Mouse (Mus musculus) spleen, adult 2 months (tissue): ENCODE measurements around the gene Lhcgr. TPM values are rescaled to one million over a fixed set of nuclear protein-coding genes. Genes with fewer than 3 reads are reported as not detected.

Experiments used
- DNase-seq, 2 experiments: peaks; one replicate each; pipeline versions ENCODE4 v3.0.0 to v3.0.0-alpha.2; 2012 to 2021; ENCODE audit warnings: low spot score in 2 of 2, low read depth in 1 of 2
- H3K27ac ChIP-seq: fragments of 200-500 bp; 2 replicates; pipeline ENCODE4 v1.5.1; 2012; ENCODE audit warnings: low read length, inconsistent platforms; ENCODE audit not compliant: insufficient read depth
- H3K27me3 ChIP-seq: fragments of 200-500 bp; 2 replicates; pipeline ENCODE4 v1.6.1; 2012; ENCODE audit warnings: mild to moderate bottlenecking, moderate library complexity, low read length, inconsistent platforms; ENCODE audit not compliant: control insufficient read depth, insufficient read depth
- H3K36me3 ChIP-seq: fragments of 200-500 bp; 2 replicates; pipeline ENCODE4 v1.6.1; 2012; ENCODE audit warnings: mild to moderate bottlenecking, low read length, inconsistent platforms; ENCODE audit not compliant: control insufficient read depth, insufficient read depth
- H3K4me1 ChIP-seq: fragments of 200-500 bp; 2 replicates; pipeline ENCODE4 v1.6.1; 2011; ENCODE audit warnings: inconsistent platforms; ENCODE audit not compliant: control insufficient read depth, insufficient read depth, insufficient read length
- H3K4me3 ChIP-seq: fragments of 200-500 bp; 2 replicates; pipeline ENCODE4 v1.5.1; 2011; ENCODE audit warnings: mild to moderate bottlenecking, inconsistent platforms; ENCODE audit not compliant: insufficient read depth, insufficient read length; ENCODE audit errors: extremely low read depth
- CTCF ChIP-seq: fragments of 200-500 bp; IDR thresholded peaks from 2 replicates; pipeline ENCODE4 v1.5.1; 2011; ENCODE audit warnings: mild to moderate bottlenecking, inconsistent platforms; ENCODE audit not compliant: insufficient read depth, insufficient read length, insufficient replicate concordance; ENCODE audit errors: extremely low read depth
- POLR2A ChIP-seq: fragments of 200-500 bp; IDR thresholded peaks from 2 replicates; pipeline ENCODE4 v1.6.1; 2011; ENCODE audit warnings: low read depth, low read length, inconsistent platforms
- WGBS: fragments of 180-500 bp; shearing (Covaris S2); methylation state at CpG from one replicate; pipeline ENCODE4 v1.1.7; 2018; 5-methylcytosine and 5-hydroxymethylcytosine counted together
- polyA plus RNA-seq: library from polyadenylated mRNA; depleted of rRNA; stranded (reverse); fragments of >200 nt; gene quantifications from 2 replicates; pipeline ENCODE4 v1.2.3, GENCODE M21; 2012

The Lhcgr gene
- polyA plus RNA-seq, 1 experiment: 0.13 TPM

DNA sequence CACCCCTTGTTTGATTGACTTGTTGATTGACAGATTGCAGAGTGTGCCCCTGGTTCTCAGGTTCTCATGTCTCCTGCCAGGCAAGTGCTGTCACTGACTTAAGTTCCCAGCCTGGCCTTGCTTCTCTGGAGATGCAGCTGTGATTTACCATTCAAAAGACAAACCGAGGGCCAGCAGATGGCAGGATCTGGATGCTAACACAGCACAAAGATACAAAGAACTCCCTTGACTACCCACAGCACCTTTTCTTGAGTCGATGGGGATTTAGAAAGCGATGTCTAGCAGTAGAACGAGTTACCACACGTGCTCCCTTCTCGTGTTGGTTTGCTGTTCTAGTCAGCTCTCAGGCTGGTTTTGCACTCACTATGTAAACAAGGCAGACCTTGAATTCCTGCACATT is 4.9 kb downstream of the Lhcgr start:
- H3K4me1 ChIP-seq: no peaks in the 10 kb centered on the region
- H3K4me3 ChIP-seq: no peak overlapping the region
- 83% methylated on average over 6 of the region's 6 CpGs for WGBS
- H3K36me3 ChIP-seq: no peaks in the 10 kb centered on the region
- no peak for TF ChIP-seq CTCF
- H3K27me3 ChIP-seq: no peaks in the 10 kb centered on the region
- DNase-seq: no peak
- no peak overlapping the region for H3K27ac ChIP-seq

DNA sequence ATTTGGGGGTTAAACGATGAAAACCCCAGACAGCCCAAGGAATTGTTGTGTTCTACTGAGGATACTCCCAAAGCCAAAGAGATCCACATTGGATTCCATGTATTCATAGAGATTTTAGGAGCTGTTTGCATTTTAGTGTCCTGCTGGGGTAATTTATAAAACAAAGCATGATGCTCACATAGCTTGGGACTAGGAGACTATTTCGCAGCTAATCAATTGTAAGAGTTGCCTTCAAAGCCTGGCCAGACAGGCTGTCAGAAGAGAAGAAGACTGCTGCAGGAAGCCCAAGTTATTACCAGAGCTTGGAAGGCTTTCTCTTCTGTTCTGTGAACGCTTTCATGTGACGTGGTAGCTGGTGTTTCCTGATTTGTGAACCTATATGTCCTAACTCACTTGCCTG is 5.4 kb downstream of the Lhcgr start:
- H3K4me1 ChIP-seq: no peaks in the 10 kb centered on the region
- 88% methylated on average over 4 of the region's 4 CpGs for WGBS
- no peak for DNase-seq
- H3K36me3 ChIP-seq: no peaks in the 10 kb centered on the region
- TF ChIP-seq POLR2A: no peak
- TF ChIP-seq CTCF: no peak
- H3K27ac ChIP-seq: no peak overlapping the region
- H3K4me3 ChIP-seq: no peak overlapping the region
- H3K27me3 ChIP-seq: no peaks in the 10 kb centered on the region

DNA sequence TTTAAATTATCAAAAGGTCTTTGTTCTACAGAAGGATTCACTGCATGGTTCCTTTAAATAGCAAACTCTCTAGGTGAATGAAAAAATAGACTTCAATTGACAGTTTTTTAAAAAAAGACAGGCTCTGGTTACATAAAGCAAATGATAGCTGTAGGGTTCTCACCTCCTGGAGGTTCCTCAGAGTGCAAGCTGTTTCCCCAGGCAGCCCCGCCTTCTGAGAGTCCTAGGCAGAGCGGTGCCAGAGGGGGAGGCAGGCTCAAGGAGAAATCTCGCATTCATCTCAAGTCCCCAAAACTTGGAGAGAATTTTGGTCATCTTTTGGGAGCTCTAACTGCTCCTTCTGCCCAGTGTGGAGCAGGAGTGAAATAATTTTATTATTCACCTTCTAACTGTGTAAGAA is 12.6 kb downstream of the Lhcgr start:
- no peaks in the 10 kb centered on the region for H3K27me3 ChIP-seq
- no peak for DNase-seq
- no peak overlapping the region for H3K4me3 ChIP-seq
- TF ChIP-seq CTCF (no peak), POLR2A (no peak)
- H3K36me3 ChIP-seq: no peaks in the 10 kb centered on the region
- 71% methylated on average over 3 of the region's 3 CpGs for WGBS
- H3K4me1 ChIP-seq: no peaks in the 10 kb centered on the region
- H3K27ac ChIP-seq: no peak overlapping the region

DNA sequence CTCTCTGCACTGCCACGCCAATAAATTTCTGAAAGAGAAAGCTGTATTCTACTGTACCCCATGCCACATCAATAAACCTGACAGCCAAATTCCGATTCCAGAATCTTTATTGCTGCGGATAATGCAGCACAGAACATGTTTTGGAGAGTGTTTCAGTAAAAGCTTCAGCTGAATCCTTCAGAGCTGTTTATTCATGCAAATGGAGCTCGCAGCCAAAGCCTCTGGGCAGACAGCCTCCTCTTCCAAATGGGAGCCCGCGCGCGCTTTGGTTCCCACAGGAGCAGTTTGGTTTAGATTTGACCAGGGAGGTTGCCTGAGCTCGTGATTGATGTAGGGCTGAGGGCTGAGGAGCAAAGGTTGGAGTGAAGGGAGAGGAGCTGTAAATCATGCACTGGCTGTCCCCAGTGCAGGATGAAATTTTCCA is 17.7 kb downstream of the Lhcgr start:
- TF ChIP-seq POLR2A: no peak
- TF ChIP-seq CTCF: no peak
- no peaks in the 10 kb centered on the region for H3K4me1 ChIP-seq
- H3K27me3 ChIP-seq: no peaks in the 10 kb centered on the region
- H3K4me3 ChIP-seq: no peak overlapping the region
- WGBS: 75% methylated on average over 9 of the region's 9 CpGs
- no peak for DNase-seq
- H3K36me3 ChIP-seq: no peaks in the 10 kb centered on the region
- no peak overlapping the region for H3K27ac ChIP-seq

DNA sequence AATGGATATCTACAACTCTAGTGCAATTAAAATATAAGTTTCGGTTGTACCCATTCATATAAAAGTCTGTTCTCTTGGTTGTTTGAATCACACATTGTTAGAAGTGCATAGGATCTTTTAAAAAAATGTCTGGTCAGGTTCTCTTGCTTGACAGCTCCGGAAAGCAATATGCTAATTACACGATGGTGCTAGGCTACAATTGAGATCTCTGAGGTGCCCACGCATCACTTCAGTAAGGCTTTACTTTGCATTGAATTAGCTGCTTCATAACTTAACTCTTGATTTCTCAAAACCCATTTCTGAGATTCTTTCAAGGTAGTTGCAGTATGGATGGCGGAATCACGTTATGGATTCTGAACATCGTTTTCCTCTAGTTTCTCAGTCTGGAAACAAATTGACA is 21.7 kb downstream of the Lhcgr start:
- H3K36me3 ChIP-seq: no peaks in the 10 kb centered on the region
- H3K4me1 ChIP-seq: no peaks in the 10 kb centered on the region
- H3K27me3 ChIP-seq: no peaks in the 10 kb centered on the region
- 89% methylated on average over 7 of the region's 7 CpGs for WGBS
- H3K4me3 ChIP-seq: no peak overlapping the region
- DNase-seq: no peak
- no peak overlapping the region for H3K27ac ChIP-seq
- TF ChIP-seq CTCF: no peak
- TF ChIP-seq POLR2A: no peak

DNA sequence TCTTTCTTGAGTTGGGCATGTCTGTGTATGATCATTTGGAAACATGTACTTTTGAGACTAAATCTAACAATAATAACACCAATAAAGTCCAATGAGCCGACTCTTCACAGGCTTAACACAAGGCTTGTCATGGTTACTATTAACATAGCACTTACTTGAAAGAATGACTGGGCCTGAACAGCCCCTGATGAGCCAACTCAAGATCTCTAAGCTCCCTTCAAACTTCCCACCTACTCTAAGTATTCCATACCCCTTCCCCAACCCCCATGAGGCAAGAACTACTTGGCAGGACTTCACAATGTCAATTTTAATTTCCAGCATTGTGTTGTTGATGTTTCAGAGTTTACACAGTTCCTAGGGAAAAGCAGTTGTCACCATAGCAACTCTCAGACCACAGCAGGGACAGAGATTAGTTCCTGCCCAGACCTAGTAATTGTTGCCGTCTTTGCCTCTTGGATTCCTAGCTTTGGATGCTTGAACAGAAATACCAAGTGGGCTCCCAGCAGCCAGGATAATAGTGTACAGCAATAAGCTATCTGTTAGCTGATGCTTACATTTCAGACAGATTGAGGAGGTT is 22.4 kb downstream of the Lhcgr start:
- H3K4me1 ChIP-seq: no peaks in the 10 kb centered on the region
- whole genome bisulfite sequencing: 83% methylated on average over 2 of the region's 2 CpGs
- no peak overlapping the region for H3K27ac ChIP-seq
- no peaks in the 10 kb centered on the region for H3K27me3 ChIP-seq
- TF ChIP-seq CTCF: no peak
- TF ChIP-seq POLR2A: no peak
- DNase-seq: no peak
- H3K4me3 ChIP-seq: no peak overlapping the region
- H3K36me3 ChIP-seq: no peaks in the 10 kb centered on the region

DNA sequence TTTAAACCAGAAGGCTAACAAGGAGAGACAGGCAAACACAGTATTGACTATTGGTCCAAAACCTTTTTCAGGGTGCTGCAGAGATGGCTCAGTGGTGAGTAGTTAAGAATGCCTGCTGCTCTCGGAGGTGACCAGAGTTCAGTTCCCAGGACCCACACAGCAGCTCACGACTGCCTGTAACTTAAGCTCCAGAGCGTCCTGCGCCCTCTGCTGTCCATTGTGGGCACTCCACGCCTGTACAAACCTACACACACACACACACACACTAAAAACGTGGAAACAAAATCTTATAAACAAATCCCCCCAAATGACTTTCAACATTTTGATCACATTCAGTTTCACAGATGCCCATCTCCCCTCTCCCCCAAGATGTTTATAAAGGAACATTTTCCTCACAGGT is 24.9 kb downstream of the Lhcgr start:
- Histone ChIP-seq H3K36me3 (no peaks in the 10 kb centered on the region), H3K27me3 (no peaks in the 10 kb centered on the region), H3K4me1 (no peaks in the 10 kb centered on the region), H3K4me3 (no peak overlapping the region), H3K27ac (no peak overlapping the region)
- TF ChIP-seq CTCF: no peak
- no peak for TF ChIP-seq POLR2A
- no peak for DNase-seq
- WGBS: 84% methylated on average over 6 of the region's 6 CpGs
